Mouse (Mus musculus) liver, embryonic 14 days (tissue): Measurements from ENCODE around the gene Gm9745. TPM values are rescaled to one million over a fixed set of nuclear protein-coding genes. Genes with fewer than 3 reads are reported as not detected.

Source experiments
- polyA plus RNA-seq: library from polyadenylated mRNA; depleted of rRNA; stranded (reverse); fragments of >200 nt; gene quantifications from 2 replicates; pipeline ENCODE4 v1.2.3, GENCODE M21; 2012; rRNA removed

Gene Gm9745
- not detected in 2 replicates for polyA plus RNA-seq

DNA sequence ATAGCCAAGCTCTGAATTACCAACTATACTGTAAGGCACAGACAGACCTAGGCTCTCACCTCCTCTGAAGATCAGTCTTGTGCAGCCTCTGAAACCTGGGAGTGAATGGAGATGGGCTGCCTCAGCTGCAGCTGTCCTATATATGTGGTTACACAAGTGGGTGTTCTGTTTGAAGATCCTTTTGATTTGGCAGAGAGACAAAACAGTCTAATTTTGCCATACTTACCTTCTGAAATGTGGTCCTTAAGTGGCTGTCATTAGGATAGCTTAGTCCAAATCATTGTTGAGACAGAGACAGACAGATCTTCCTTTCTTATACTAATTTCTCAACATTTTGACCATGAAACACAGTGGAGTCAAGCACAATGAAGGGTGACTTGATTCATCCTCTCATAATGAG is at the start of gene Gm9745:
Gene Gm9745 (minus strand): TSS at position 101 of the 400 bp plus-strand sequence.

DNA sequence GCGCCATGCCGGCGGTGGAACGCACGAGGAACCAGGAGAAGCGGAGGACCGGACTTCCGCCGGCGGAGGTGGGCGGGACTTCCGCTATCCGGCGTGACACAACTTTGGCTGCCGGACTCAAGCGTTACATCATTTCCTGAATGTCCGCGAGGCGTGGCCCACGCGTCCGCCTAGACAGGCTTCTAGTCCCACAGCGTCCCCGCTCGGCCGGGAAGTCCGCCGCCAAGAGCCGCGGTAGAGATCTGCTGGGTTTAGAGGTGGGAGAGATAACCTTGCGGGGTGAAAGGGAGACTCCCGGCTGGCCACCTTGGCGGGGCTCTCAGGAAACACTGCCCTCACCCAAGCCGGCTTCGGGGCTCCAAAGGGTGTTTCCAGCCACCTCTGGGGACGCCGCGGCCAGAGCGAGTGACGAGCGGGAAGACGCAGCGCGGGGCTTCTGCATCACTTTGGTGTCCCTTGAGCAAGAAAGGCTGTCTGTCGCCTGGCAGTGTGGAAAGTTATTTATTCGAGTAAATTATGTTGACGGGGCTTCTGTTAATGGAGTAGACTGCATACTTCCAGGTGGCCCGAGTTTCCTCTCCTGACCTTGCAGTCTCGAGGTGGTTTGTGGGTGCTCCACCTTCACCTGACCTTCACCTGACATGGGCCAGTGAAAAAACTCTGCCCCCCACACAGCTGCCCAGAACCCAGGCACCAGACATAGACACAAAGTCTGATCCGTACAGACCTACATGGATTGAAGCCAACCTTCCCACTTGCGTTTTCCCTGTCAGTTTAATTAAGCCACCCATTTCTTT is 48.2 kb upstream of the Gm9745 start, which contains the start of gene Gtpbp4:
Gene Gtpbp4 (minus strand): TSS at position 94 of the 797 bp plus-strand sequence.

DNA sequence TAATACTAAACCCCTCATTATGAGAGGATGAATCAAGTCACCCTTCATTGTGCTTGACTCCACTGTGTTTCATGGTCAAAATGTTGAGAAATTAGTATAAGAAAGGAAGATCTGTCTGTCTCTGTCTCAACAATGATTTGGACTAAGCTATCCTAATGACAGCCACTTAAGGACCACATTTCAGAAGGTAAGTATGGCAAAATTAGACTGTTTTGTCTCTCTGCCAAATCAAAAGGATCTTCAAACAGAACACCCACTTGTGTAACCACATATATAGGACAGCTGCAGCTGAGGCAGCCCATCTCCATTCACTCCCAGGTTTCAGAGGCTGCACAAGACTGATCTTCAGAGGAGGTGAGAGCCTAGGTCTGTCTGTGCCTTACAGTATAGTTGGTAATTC is 4.5 kb upstream of the Gm9745 start, which contains the start of gene Idi2:
Gene Idi2 (plus strand): TSS at position 301 of the 400 bp plus-strand sequence.

Other genes starting within 250 kb of the Gm9745 start
- 4.2 and 5.5 TPM in 2 replicates for gene Wdr37, start 76.3 kb downstream of the Gm9745 start, polyA plus RNA-seq
- 54.4 and 60.4 TPM in 2 replicates for gene Idi1, start 62.7 kb downstream of the Gm9745 start, polyA plus RNA-seq
- gene Idi2, start 4.6 kb upstream of the Gm9745 start, polyA plus RNA-seq: 0.02 TPM in 1 of 2 replicates, not detected in the other
- 17.2 and 17.5 TPM in 2 replicates for gene Gtpbp4, start 47.9 kb upstream of the Gm9745 start, polyA plus RNA-seq
- gene Larp4b, start 145.7 kb upstream of the Gm9745 start, polyA plus RNA-seq: 15.9 and 19.7 TPM in 2 replicates